Mouse (Mus musculus) lung, postnatal 25 days (tissue): ENCODE measurements at regions not wholly inside any gene's neighbourhood (a gene's known extent, or its start where the extent isn't known, plus 50 kb on each side); places are given as distances from the start of the nearest gene placed in this dataset.

ENCODE experiments used
- DNase-seq: peaks from one replicate; pipeline ENCODE4 v3.0.0; 2022; ENCODE audit warnings: low spot score

- DNase-seq: no peak
These were observed 538.6 kb downstream of the Ptprc start for GRCm38 (mm10) chr1:137636947-137637346.

GRCm38 (mm10) chr1:137636321-137636944 lies 539.1 kb downstream of the Ptprc start:
- no peak for DNase-seq

- DNase-seq: no peak
These were observed 539.7 kb downstream of the Ptprc start for GRCm38 (mm10) chr1:137635781-137636180.

GRCm38 (mm10) chr1:137631546-137631945 lies 544.0 kb downstream of the Ptprc start:
- DNase-seq: no peak

GRCm38 (mm10) chr1:137620672-137621071 lies 554.8 kb downstream of the Ptprc start:
- peak; percentile 18 for DNase-seq

GRCm38 (mm10) chr1:137618231-137618630 lies 557.3 kb downstream of the Ptprc start:
- DNase-seq: no peak

GRCm38 (mm10) chr1:137617513-137617912 lies 558.0 kb downstream of the Ptprc start:
- no peak for DNase-seq

GRCm38 (mm10) chr1:137606716-137607115 lies 568.8 kb downstream of the Ptprc start:
- no peak for DNase-seq

- no peak for DNase-seq
These were observed 569.4 kb downstream of the Ptprc start for GRCm38 (mm10) chr1:137605890-137606663.

GRCm38 (mm10) chr1:137593732-137594131 lies 581.8 kb downstream of the Ptprc start:
- no peak for DNase-seq

- DNase-seq: no peak
These were observed 583.6 kb downstream of the Ptprc start for GRCm38 (mm10) chr1:137591891-137592290.

GRCm38 (mm10) chr1:137591295-137591694 lies 584.2 kb downstream of the Ptprc start:
- DNase-seq: peak; percentile 58

GRCm38 (mm10) chr1:137588304-137589300 lies 586.9 kb downstream of the Ptprc start:
- no peak for DNase-seq

- DNase-seq: no peak
These were observed 587.9 kb downstream of the Ptprc start for GRCm38 (mm10) chr1:137587481-137588228.

GRCm38 (mm10) chr1:137584696-137585095 lies 590.8 kb downstream of the Ptprc start:
- no peak for DNase-seq

- no peak for DNase-seq
These were observed 591.3 kb downstream of the Ptprc start for GRCm38 (mm10) chr1:137584104-137584675.

GRCm38 (mm10) chr1:137577639-137578038 lies 597.9 kb downstream of the Ptprc start:
- DNase-seq: no peak

GRCm38 (mm10) chr1:137576174-137576573 lies 599.3 kb downstream of the Ptprc start:
- DNase-seq: no peak

GRCm38 (mm10) chr1:137575380-137575779 lies 600.1 kb downstream of the Ptprc start:
- no peak for DNase-seq

GRCm38 (mm10) chr1:137571905-137572865 lies 603.3 kb downstream of the Ptprc start:
- no peak for DNase-seq
